Comparison of ENCODE assay signal across 8 mouse cellular contexts in genomic region chr4:129121569-129122086, GRCm38 (mm10). TPM values are rescaled to one million over a fixed set of nuclear protein-coding genes. Genes with fewer than 3 reads are reported as not detected.
DNase-seq lines count a peak whose midpoint lies in the region; ATAC-seq and TF ChIP-seq lines count a peak whose summit lies in the region.
"Had no signal": no experiment of that assay in that cellular context is flagged by ENCODE, and none has a peak within 500 bp of the region (broad histone marks: within the 10 kb centered on the region; RNA-seq: fewer than 3 reads in every experiment).

Gene Hpca, minus strand, starts transcription at chr4:129122036.

- peaks cover 32% of the 10 kb centered on the region for H3K4me1 ChIP-seq in megakaryocyte, embryonic 14.5 days
- peaks cover 13% of the 10 kb centered on the region for H3K4me1 ChIP-seq in forebrain, postnatal 0 days (ENCODE audit: insufficient read depth)
- peaks cover 28% of the 10 kb centered on the region for H3K4me1 ChIP-seq in limb, embryonic 13.5 days
- H3K4me1 ChIP-seq in stomach, embryonic 16.5 days (ENCODE audit: control insufficient read depth, insufficient read depth, low read length): peaks cover 17% of the 10 kb centered on the region

- no peak for TF ChIP-seq CTCF in forebrain, postnatal 0 days (IDR thresholded peaks at IDR 0.05; ENCODE audit: low read depth)

- H3K4me2 ChIP-seq in forebrain, postnatal 0 days (ENCODE audit: low read depth): peak within 1 kb of the TSS; percentile 91
- peak within 1 kb of the TSS; percentile 94 for H3K4me2 ChIP-seq in limb, embryonic 13.5 days (replicated peaks)
- peak within 1 kb of the TSS; percentile 90 for H3K4me2 ChIP-seq in stomach, embryonic 16.5 days (ENCODE audit: low read depth, low read length)

- no peak for ATAC-seq in megakaryocyte, adult 5-6 weeks (ENCODE audit: poor library complexity, severe bottlenecking)
- peak; percentile 58 for ATAC-seq in forebrain, postnatal 0 days
- ATAC-seq in limb, embryonic 13.5 days (ENCODE audit: low FRiP score, low read depth): no peak
- ATAC-seq in stomach, embryonic 16.5 days (ENCODE audit: insufficient read depth, low FRiP score): no peak

- H3K27me3 ChIP-seq in megakaryocyte, embryonic 14.5 days (replicated peaks): peaks cover 92% of the 10 kb centered on the region
- 0 out of 2 replicates have a peak, but pooled peaks cover 3% of the 10 kb centered on the region for H3K27me3 ChIP-seq in forebrain, postnatal 0 days (ENCODE audit: insufficient read depth, low read length)
- H3K27me3 ChIP-seq in limb, embryonic 13.5 days: peaks cover 88% of the 10 kb centered on the region
- peaks cover 23% of the 10 kb centered on the region for H3K27me3 ChIP-seq in stomach, embryonic 16.5 days (ENCODE audit: control insufficient read depth, insufficient read depth, low read length)

- peak; percentile 50 for DNase-seq in forebrain, postnatal 0 days
- no peak for DNase-seq in ovary, adult 18-20 months (ENCODE audit: low spot score)
- DNase-seq in cerebellum, postnatal 25 days: no peak
- DNase-seq: cerebellum, adult 9-10 months had no signal

- peak within 1 kb of the TSS; percentile 73 for H3K4me3 ChIP-seq in megakaryocyte, embryonic 14.5 days (replicated peaks)
- peak within 1 kb of the TSS; percentile 59 for H3K4me3 ChIP-seq in forebrain, postnatal 0 days (ENCODE audit: low read depth, low read length)
- H3K4me3 ChIP-seq in limb, embryonic 13.5 days: peak within 1 kb of the TSS; percentile 52
- peak within 1 kb of the TSS; percentile 47 for H3K4me3 ChIP-seq in stomach, embryonic 16.5 days (replicated peaks; ENCODE audit: low read length)

- WGBS in forebrain, postnatal 0 days: 2% methylated on average over 17 of the region's 17 CpGs
- WGBS in limb, embryonic 13.5 days: 1% methylated on average over 17 of the region's 17 CpGs
- WGBS in stomach, embryonic 16.5 days: 2% methylated on average over 17 of the region's 17 CpGs

- peak within 1 kb of the TSS; percentile 80 for H3K9ac ChIP-seq in forebrain, postnatal 0 days
- peak within 1 kb of the TSS; percentile 54 for H3K9ac ChIP-seq in limb, embryonic 13.5 days
- peak within 1 kb of the TSS; percentile 29; the same call in 1 of the 2 replicates for H3K9ac ChIP-seq in stomach, embryonic 16.5 days (ENCODE audit: low read length)

- H3K36me3 ChIP-seq in megakaryocyte, embryonic 14.5 days (replicated peaks; ENCODE audit: low read length): no peaks in the 10 kb centered on the region
- no peaks in the 10 kb centered on the region for H3K36me3 ChIP-seq in forebrain, postnatal 0 days (ENCODE audit: insufficient read depth)
- H3K36me3 ChIP-seq in limb, embryonic 13.5 days: no peaks in the 10 kb centered on the region
- H3K36me3 ChIP-seq in stomach, embryonic 16.5 days (ENCODE audit: control insufficient read depth, insufficient read depth, low read length): no peaks in the 10 kb centered on the region

- no peaks in the 10 kb centered on the region for H3K9me3 ChIP-seq in megakaryocyte, embryonic 14.5 days
- H3K9me3 ChIP-seq in forebrain, postnatal 0 days (ENCODE audit: low read length): no peaks in the 10 kb centered on the region
- H3K9me3 ChIP-seq in limb, embryonic 13.5 days: no peaks in the 10 kb centered on the region
- no peaks in the 10 kb centered on the region for H3K9me3 ChIP-seq in stomach, embryonic 16.5 days (replicated peaks; ENCODE audit: control insufficient read depth, low read length)

- peak within 1 kb of the TSS; percentile 67 for H3K27ac ChIP-seq in forebrain, postnatal 0 days (ENCODE audit: low read depth, low read length)
- no peak within 1 kb of the TSS for H3K27ac ChIP-seq in limb, embryonic 13.5 days
- no peak within 1 kb of the TSS for H3K27ac ChIP-seq in stomach, embryonic 16.5 days (ENCODE audit: low read length)

RNA-seq across cellular contexts. Expression of gene Hpca, which starts in this region (rescaled TPM):
- not detected in 2 replicates for polyA plus RNA-seq in megakaryocyte, embryonic 14.5 days (2012; ENCODE audit: insufficient read depth, low replicate concordance)
- total RNA-seq in megakaryocyte, adult 5-6 weeks (2015): not detected in 2 replicates
- not detected in 2 replicates for total RNA-seq in megakaryocyte, adult 5-6 weeks (2017)
- total RNA-seq in forebrain, postnatal 0 days (2014; rRNA removed): 129 and 214 TPM in 2 replicates
- 110 and 128 TPM in 2 replicates for polyA plus RNA-seq in forebrain, postnatal 0 days (2015; fragmentation: Nextera tagmentation; extraction: Ambion mirVana)
- polyA plus RNA-seq in limb, embryonic 13.5 days (2015; fragmentation: Nextera tagmentation; extraction: Ambion mirVana): 1.2 and 1.3 TPM in 2 replicates
- 1.8 and 2.0 TPM in 2 replicates for polyA plus RNA-seq in stomach, embryonic 16.5 days (2015; fragmentation: Nextera tagmentation; extraction: Ambion mirVana)

Comparison
In these comparisons a context has a peak if more than half of its experiments do, and no peak if none do; other contexts are left out.
1. RNA of gene Hpca (total RNA-seq): 129 to 214 TPM in forebrain, postnatal 0 days; not detected in megakaryocyte, adult 5-6 weeks; every median in the first group is over 100 times any median in the second.
2. RNA of gene Hpca (polyA plus RNA-seq): 110 to 128 TPM in forebrain, postnatal 0 days; 1.8 to 2.0 TPM in stomach, embryonic 16.5 days, 1.2 to 1.3 TPM in limb, embryonic 13.5 days and not detected in megakaryocyte, embryonic 14.5 days; every median in the first group is over 10 times any median in the second.
3. H3K9ac ChIP-seq: peak in every context shown above with its lines; median percentile 80 in forebrain, postnatal 0 days; 54 in limb, embryonic 13.5 days; 29 in stomach, embryonic 16.5 days.
4. Peak in every context shown above with its lines, with median percentiles within 50 percentile points of each other: H3K4me3 ChIP-seq and H3K4me2 ChIP-seq.